Mouse (Mus musculus): Measurements from ENCODE around the gene Asxl2.
"Not testable (repeated sequence)": the region's sequence is repeated elsewhere in the genome, so short reads cannot be mapped to it uniquely, and the experiment has no call there.

Asxl2 gene

DNA sequence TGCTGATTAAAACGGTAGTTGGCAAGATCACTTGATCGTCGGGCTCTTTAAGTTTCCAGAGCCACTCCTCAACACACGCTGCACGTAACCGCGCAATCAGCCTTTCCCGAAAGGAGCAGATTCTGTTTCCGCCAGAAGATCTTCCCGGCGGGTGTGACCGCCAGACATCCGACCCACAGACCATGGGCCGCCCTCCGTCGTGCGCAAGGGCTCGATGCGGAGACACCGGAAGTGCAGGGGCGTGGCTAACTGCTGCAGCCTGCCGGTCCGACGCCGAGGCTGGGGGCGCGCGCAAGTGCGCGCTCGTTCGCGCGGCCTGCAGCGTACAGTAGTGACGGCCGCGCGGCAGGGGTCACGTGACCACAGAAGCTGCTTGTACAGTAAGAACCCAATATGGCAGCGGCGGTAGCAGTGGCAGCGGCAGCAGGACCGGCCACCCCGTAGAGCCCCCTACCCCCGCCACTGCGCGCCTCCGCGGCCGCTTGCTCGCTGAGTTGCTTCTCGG lies at the start of gene Asxl2:
Asxl2 (plus strand) TSS at position 328 of the 505 bp plus-strand sequence.
- DNase-seq, result peak; percentile 99

DNA sequence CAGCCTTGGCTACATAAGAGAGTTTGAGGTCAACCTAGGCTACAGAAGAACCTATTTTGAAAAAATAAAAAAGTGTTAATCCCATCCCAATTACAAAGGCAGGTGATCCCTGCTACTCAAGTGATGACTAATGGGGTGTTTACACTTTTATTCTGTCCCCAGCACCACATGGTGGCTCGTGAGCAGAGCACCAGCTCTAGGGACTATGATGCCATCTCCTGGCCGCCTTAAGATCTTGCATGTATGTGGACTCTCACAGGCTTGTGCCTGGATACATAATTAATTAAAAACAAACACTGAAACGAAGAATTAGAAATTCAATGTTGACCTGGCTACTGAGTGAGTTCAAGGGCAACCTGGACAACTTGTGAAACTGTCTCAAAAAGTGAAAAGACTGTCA lies 49.5 kb upstream of the Asxl2 start:
- no peak for DNase-seq

DNA sequence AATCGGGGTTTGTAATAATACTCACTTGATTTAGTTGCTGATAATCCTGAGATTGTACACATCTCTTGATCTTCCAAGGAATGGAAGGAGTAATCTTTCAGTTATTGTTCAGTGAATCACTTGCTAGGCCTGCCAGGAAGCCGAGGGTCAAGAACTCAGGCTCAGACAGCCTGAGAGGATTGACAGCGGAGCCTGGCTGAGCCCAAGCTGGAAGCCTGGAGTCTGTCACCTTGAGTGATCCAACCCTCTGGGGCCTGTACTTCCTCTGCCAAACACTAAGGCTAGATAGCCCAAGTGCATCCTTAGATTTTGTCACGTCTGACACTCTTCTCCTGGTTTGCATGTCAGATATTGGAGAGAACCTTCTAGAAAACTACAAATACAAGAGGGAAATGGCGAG lies 48.9 kb upstream of the Asxl2 start:
- no peak for DNase-seq

DNA sequence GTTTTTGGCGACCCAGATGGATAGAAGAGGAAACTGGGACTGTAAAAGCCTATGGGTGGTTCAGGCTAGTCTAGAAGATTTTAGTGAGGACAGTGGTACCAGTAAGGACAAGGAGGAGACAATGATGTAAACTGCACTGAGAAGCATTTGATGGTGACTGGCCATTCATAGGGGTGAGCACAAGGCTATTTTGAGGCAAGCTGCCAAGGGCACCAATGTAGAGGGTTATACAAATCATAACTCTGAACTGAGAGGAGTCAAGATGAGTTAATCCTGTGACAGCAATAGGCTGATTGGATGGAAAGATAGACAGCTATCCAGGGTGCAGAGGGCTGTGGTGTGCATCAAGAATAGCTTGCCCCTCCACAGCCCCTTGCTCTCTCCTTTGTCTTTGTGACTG lies 41.8 kb upstream of the Asxl2 start:
- DNase-seq, result no peak

DNA sequence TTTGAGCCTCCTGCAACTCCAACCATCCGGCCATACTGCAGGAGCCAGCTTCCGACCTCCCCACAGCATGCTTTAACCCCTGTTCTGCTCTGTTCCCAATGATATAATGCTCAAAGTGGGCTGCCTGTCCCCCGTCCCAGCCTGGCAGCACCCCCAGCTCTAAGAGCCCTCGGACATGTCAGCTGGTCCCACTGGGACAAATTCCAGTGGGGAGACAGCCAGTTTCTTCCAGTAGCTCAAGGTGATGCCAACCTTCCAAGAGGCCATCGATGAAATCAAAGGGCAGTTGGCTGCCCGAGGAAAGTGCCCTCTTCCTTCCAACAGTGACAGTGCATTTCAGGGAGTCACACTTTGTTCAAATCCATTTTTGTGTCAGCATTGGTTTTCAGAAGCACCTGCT lies 41.4 kb upstream of the Asxl2 start:
- no peak for DNase-seq

DNA sequence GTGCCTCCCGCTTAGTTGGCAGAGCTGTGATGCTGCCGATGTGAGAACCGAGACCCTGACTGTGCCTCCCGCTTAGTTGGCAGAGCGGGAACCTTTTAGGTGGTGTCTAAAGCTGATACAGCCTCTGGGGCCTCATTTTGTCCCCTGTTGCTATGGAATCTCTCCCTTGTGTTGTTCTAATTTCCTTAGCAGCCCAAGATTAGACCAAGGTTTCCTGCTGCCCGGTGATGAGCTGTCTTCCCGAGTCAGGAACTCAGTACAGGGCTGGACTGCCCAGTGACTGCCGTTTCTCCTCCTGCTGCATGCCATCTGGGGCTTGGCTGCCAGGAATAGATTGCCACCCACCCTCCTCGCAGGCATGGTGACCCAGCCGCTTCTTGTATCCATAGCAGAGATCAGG lies 40.7 kb upstream of the Asxl2 start:
- DNase-seq, result no peak

DNA sequence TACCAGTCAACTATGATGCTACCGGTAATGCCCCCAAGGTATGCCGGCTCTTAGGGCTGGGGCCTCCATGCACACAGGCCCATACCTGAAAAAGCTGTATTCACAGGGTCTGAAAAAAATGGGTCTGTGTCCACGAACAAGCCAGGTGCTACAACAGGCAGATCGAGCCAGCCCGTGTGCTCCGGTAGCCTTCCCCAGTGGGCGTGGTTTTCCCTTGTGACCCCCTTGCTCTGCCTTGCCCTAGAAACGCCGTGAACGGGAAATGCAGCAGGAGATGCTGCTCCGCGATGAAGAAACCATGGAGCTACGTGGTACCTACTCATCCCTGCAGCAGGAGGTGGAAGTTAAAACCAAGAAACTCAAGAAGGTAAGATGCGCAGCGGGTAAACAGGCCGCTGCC lies 38.8 kb upstream of the Asxl2 start:
- DNase-seq, result no peak

DNA sequence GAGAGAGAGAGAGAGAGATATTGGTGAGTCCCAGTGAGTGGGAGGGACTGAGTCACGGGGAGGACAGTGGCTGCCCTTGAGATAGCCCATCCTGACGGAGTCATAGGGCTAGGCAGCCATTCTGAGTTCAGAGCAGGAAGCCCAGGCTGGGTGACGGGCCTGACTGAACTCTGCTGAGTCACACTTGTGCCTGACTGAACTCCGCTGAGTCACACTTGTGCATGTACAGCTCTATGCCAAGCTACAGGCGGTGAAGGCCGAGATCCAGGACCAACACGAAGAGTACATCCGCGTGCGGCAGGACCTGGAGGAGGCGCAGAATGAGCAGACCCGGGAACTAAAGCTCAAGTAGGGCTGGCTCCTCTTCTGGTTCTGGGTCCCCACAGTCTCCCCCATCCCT lies 37.3 kb upstream of the Asxl2 start:
- no peak for DNase-seq

DNA sequence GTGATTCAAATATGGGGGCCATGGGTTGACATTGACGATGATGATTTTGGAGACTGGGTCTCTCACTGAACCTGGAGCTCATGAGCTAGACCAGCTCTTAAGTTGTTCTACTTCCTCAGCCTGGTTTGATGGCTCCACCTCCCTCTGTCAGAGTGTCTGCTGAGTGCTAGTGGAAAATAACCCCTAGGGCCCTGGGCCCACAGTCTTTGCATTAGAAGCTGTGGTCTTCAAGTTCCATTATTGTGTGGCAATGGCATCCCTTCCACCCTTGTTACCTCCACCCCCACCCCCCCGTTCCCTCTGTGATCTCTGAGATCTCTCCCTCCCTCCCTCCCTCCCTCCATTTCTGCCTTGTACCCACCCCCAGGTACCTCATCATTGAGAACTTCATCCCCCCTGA lies 36.6 kb upstream of the Asxl2 start:
- DNase-seq, result no peak

DNA sequence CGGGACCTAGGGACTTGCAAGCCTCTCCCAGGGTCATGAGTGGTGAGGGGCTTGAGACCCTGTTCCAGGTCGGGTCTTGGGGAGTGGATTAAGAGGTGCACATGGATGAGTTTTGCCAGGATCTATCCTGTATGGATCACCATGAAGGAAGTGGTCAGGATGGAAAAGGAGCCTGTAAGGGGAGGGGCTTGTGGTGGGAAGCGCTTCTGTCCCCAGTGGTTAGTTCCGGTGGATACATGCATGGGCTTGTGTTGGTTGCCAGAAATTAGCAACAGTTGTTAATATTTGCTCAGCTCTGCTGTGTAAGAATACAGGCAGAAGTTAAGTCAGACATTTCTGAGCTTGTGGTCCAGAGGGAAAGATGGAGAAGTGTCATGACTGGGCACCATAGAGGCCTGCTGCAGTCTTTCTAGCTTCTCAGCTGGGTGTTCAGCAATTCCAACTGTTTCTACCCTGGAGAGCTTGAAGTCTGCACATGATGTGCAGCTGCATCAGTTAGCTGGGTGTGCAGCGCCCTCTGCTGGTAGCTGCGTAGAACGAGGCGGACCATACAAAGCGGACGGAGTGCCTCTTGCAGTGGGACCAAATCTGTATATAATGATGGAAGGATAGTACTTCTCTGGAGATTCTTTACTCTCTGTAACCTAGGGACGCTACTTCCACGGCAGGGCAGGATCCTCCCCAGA lies 35.9 kb upstream of the Asxl2 start:
- DNase-seq, result peak; percentile 57 to 76

DNA sequence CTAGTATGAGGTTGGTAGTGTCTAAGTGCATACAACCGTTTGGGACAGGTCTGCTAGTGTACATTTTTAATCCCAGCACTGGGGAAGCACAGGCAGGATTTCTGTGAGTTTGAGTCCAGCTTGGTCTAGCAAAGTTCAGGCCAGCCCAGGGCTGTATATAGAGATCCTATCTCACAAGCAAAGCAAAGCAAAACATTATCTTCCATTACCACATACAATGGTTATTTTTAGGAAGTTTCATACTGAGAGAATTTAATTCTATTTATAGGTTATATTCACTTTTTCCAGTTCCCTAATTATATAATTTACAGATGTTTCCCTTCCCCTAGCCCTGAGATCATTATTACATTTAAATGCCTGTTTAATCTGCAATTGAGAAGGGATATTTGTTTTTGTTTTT lies 35.4 kb upstream of the Asxl2 start:
- no peak for DNase-seq

DNA sequence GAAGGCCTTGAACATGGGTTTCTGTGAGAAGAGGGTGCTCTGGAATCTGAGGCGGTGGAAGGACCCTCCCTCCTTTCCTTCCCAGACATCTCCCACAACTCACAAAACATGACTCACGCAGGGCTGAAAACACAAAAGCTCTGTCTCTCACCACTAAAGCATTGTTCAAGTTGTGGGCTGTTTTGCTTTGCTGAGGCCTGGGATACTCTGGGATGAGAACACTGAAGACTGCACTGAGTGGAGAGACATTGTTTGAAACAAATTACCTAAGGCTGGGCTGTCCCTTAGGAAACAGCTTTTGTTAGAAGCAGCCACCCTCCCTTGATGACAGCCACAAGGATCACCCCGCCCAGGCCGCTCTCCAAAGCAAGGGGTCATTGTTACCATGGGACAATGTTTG lies 33.5 kb upstream of the Asxl2 start:
- DNase-seq, result no peak

DNA sequence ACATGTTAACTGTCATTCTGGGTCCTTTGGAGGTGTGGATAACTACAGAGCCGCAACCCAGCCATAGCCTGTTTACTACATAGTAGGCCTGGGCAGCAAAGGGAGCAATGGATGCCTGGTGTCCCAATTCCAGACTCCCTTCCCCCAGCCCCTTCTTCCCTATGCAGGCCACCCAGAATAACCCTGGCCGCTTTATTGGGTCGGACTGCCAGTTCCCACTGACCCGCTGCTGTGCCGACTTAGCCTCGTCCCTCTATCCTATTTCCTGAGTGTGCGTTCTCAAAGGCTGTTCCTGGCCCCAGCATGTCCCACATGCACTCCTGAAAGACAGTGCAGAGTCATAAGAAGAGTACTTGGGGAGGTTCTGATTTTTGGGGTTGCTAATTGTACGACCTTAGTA lies 29.7 kb upstream of the Asxl2 start:
- no peak for DNase-seq

DNA sequence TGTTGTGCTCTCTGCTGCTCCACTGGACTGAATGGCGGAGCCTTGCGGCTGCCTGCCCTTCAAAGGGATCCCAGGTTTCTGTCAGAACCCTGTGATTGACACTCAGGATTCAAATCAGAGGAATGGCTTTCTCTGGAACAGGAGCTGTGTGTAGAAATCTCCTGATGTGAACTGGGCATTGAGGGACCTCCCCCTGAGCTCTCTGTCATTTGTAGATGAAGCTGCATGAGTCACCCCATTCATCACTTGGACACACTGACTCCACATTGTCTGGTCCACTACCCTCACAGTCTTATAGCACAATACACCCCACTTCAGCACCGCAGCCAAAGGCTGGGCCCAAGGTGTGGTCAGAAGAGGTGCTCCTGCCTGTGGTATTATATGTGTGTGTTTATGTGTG lies 21.0 kb upstream of the Asxl2 start:
- not testable (repeated sequence) for DNase-seq

DNA sequence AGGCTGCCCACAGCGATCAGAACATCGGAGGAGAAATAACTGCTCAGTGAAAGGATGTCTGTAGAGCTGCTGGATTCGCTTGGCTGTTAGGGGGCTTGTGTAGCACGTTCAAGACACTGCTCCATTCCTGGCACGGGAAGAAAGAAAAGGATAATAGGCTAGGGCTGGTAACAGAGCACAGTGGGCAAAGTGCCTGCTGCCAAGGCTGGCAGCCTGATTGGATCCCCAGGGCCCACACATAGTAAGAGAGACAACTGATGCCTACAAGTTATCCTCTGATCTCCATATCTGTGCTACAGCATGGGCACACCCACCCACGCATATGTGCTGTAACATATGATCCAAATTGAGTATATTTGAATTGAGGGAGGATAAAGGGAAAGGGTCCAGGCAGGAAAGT lies 20.1 kb upstream of the Asxl2 start:
- no peak for DNase-seq

DNA sequence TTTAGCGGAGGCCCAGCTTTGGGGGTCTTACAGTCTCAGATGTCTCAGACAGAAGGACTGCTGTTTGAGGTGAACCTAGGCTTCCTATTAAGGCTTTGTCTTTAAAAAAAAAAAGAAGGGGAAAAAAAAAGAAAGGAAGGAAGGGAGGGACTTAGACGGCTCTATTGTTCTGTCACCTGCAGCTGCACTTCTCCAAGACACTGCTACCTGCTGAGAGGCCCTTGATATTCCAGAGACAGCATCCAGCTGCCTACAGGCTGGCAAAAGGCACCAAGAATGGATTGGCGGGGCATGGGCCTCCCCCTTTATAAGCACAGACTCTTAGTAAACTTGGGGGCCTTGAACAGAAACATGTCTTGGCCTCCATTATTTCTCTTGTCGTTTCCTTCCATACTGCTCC lies 11.7 kb upstream of the Asxl2 start:
- no peak for DNase-seq

DNA sequence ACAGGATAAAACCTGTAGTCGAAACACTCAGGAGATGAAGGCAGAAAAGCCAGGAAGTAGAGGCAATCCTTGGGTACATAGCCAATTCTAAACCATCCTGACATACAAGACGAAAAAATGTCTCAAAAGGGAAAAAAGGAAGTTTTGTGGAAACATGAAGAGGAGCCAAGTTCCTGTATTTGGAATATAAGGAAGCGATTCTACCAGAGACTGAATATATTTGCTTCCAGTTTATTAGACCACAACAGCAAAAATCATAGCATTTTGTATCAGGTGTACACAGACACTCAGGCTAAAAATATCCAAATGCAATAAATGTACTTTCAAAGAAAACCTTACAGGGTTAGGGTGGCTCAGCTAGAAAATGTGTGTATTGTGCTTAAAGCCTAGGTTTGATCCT lies 7.9 kb upstream of the Asxl2 start:
- no peak for DNase-seq

DNA sequence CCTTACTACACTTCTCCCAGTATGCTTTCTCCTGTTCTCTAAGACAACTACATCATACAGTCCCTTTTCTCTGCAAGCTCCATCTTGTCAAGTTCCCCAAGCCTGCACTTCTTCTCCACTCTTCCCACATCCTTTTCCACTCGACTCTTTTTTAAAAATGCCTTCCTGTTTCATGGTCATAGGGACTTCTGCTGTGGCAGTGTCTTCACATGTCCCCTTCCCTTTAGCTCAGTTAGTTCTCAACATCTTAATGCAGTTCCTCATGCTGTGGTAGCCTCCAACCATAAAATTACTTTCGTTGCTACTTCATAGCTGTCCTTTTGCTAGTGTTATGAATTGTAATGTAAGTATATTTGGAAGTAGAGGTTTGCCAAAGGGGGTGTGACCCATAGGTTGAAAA lies 6.1 kb upstream of the Asxl2 start:
- DNase-seq, result no peak

DNA sequence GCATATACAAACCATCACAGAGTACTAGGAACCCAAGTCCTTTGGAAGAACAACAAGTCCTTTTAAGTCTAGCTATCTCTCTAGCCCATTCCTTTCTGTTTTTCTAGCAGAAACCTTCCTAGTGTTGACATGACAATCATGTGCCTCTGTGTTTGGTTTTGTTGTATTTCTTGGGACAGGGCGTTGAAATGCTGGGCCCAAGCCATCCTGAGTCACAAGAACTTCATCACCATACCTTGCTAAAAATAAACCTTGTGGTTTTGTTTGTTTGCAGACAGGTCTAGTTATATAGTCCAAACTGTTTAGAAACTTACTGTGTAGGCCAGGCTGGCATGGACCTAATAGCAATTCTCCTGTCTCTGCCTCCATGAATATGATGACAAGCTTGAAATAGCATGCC lies 3.9 kb upstream of the Asxl2 start:
- DNase-seq, result no peak

DNA sequence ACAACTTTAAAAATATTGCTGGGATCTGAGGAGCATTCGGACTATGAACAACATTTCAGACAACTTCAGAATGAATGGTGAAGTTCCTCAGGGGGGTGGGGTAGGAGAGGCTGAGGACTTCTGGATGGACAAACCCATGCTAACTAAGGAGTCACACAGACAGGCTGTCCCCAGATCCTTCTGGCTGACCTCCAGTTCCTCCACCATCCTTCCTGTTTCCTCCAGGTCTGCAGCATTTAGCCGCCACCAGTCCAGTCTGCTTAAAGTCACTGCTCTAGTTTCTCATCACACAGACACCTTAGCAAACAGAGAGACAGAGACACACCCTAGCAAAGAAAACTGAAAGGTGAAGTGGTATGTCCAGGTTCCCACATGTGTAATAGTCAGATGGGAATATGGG lies 2.5 kb upstream of the Asxl2 start:
- DNase-seq, result peak; percentile 15 to 20

DNA sequence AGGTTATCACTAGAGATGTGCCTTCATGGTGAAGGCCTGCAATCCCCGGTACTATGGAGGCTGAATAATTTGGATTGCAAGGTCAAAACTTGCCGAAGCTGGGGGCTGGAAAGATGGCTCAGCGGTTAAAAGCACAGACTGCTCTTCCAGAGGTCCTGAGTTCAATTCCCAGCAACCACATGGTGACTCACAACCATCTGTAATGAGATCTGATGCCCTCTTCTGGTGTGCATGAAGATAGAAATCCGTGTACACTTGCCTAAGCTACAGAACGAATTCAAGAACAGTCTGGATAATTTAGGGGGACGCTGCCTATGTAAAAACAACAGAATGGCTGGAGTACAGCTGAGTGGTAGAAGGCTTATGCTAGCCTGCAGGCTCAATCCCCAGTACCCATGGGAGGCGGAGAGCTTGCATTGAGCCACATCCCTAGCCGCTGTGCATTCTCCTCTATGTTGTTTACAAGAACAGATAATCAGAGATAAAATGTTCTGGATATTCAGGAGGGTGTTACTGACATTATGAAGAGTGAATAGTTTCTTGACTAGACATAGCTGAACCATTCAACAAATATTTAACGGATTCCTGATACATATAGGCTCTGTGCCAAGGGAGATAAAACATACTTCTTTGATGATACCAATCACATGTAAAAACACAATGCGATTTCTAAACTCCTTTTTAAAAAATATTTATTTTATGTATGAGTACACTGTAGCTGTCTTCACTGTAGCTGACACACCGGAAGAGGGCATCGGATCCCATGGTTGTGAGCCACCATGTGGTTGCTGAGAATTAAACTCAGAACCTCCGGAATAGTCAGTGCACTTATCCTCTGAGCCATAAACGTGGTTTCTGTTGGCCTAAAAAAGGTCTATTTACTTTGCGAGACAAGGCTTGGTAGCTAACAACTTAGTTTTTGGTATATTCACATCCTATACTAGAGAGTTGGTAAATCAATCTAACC lies 999 bp upstream of the Asxl2 start:
- DNase-seq, result peak in 1 of 2 experiments; percentile 25

DNA sequence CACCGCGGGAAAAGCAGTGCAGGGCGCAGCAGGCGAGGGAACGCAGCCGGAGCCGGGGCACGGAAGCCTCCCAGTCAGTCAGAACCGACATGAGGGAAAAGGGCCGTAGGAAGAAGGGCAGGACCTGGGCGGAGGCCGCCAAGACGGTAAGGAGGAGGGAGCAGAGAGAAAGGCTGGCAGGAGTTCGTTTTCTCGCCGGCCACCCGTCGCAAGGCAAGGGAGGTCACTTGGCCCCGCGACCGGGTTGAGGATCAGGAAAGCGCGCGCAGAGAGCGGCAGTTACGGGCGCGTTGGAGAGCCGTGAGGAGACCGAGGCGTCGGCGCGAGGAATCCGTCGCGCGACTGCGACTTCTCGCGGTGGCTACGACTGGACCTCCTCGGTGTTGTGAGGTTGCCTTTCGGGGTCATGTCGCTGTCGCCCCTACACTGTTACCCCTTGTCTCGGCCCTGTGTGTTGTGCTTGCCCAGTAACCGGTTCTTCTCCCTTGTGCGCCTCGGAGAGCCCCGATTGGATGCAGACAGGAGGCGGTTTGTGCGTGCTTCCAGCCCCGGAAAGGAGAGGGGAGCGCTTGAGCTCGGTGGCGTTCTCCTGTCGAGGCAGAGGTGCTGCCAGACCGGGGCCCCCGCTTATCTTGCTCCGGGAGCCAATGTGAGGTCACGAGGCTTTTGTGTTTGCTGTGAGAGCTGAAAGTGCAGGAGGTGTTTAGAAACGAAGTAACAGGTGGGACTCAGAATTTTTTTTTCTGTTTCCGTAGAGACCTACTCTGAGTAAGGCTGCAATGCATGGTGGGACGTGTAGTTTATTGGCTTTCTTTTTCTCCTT lies 621 bp downstream of the Asxl2 start:
- DNase-seq, result peak; percentile 76 to 78

All from lung, adult 18-20 months (tissue).